Mouse (Mus musculus): ENCODE measurements around the gene Mfsd4b4. TPM values are rescaled to one million over a fixed set of nuclear protein-coding genes. Genes with fewer than 3 reads are reported as not detected.

Gene Mfsd4b4
- total RNA-seq, 1 experiment: 4.7 TPM

DNA sequence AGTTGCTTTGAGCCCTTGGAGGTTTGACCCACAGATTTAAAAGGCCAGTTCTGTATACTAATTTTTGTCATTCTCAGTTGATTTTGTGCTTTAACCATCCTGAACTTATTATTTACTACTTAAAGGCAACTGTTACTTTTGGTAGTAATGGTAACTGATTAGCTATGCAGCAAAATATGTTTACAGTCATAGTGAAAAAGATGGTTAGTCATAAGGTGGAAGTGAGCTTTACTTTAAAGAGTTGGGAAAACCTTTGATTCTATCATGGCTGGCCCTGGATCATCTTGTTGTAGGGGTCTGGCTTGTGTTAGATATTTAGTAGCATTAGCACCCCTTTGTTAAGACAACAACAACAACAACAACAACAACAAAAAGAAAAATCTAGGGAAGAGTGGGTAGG, 13.6 kb upstream of the Mfsd4b4 start:
- no peak for TF ChIP-seq MAFK (IDR thresholded peaks at IDR 0.05; ENCODE audit: insufficient read depth, low read depth, low read length)
- no peak for TF ChIP-seq ZC3H11A (IDR thresholded peaks at IDR 0.05; ENCODE audit: borderline replicate concordance, low read depth, low read length)
- no peak for TF ChIP-seq HCFC1 (IDR thresholded peaks at IDR 0.05; ENCODE audit: borderline replicate concordance, insufficient read depth, low read length)
- no peak for TF ChIP-seq CHD2 (IDR thresholded peaks at IDR 0.05; ENCODE audit: low read depth, low read length)
- no peak for TF ChIP-seq ZNF384 (IDR thresholded peaks at IDR 0.05; ENCODE audit: low read depth, low read length)
- Histone ChIP-seq H3K36me3 (ENCODE audit: control insufficient read depth, insufficient read depth, low read length, poor library complexity, severe bottlenecking) (no peaks in the 10 kb centered on the region), H3K9me3 (ENCODE audit: control insufficient read depth, insufficient read depth, low read depth, low read length) (no peaks in the 10 kb centered on the region), H3K4me3 (ENCODE audit: insufficient read depth in 1 of 2, low read depth in 1 of 2, low read length in 2 of 2, poor library complexity in 1 of 2, severe bottlenecking in 1 of 2) (no peak overlapping the region), H3K9ac (ENCODE audit: insufficient read depth, low read depth, low read length, poor library complexity, severe bottlenecking) (no peak overlapping the region), H3K4me1 (ENCODE audit: control insufficient read depth in 2 of 2, insufficient read depth in 2 of 2, low read length in 2 of 2, poor library complexity in 1 of 2) (no peaks in the 10 kb centered on the region), H3K27ac (ENCODE audit: insufficient read depth, low read depth, low read length, poor library complexity, severe bottlenecking) (no peak overlapping the region)
- in situ Hi-C loops (cut with MboI; ENCODE audit: low sequenced_read_pairs in 2 of 2, unreplicated experiment in 2 of 2): no loop called here
- DNase-seq (ENCODE audit: low read depth, low spot score): no peak

DNA sequence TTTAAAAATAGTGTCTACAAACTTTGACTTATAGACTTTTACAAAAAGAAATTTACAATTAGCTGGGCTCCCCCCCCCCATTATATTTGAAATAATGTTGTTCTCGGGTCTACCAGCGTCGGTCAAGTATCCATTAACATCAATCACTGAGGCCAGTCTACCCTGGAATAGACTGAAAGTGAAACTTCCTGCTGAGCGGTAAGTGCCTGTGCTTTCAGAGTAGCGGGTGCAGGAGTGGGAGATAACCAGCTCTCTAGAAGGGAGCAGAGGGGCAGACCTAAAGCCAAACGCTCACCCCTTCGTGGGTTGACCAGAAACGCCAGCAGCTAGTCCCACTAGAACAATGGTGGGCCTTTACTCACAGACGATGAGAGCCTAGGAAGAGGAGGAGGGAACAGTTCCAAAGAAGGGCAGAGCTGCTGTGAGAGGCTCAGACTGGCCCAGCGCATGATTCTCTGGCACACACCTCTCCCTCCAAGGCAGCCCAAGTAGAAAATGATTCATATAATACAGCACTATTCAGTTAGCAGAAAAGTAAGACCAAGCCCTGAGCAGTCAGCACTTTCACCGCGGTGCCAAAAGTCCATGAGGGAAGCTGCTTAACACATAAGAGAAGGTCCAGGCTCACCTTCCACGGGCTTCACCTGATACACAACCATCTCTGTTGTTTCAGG, 9.9 kb upstream of the Mfsd4b4 start:
- no peak overlapping the region for H3K9ac ChIP-seq (ENCODE audit: insufficient read depth, low read depth, low read length, poor library complexity, severe bottlenecking)

GRCm38 (mm10) chr10:39906799-39907658, 8.0 kb upstream of the Mfsd4b4 start:
- no peak for DNase-seq (ENCODE audit: low read depth, low spot score)

More for the DNA sequence above, 9.9 kb upstream of the Mfsd4b4 start:
- Histone ChIP-seq H3K4me1 (ENCODE audit: control insufficient read depth in 2 of 2, insufficient read depth in 2 of 2, low read length in 2 of 2, poor library complexity in 1 of 2) (no peaks in the 10 kb centered on the region), H3K4me3 (ENCODE audit: insufficient read depth in 1 of 2, low read depth in 1 of 2, low read length in 2 of 2, poor library complexity in 1 of 2, severe bottlenecking in 1 of 2) (no peak overlapping the region), H3K27ac (ENCODE audit: insufficient read depth, low read depth, low read length, poor library complexity, severe bottlenecking) (no peak overlapping the region), H3K9me3 (ENCODE audit: control insufficient read depth, insufficient read depth, low read depth, low read length) (no peaks in the 10 kb centered on the region), H3K36me3 (ENCODE audit: control insufficient read depth, insufficient read depth, low read length, poor library complexity, severe bottlenecking) (no peaks in the 10 kb centered on the region)
- TF ChIP-seq MAFK (IDR thresholded peaks at IDR 0.05; ENCODE audit: insufficient read depth, low read depth, low read length): no peak
- DNase-seq (ENCODE audit: low read depth, low spot score): no peak
- in situ Hi-C loops (cut with MboI; ENCODE audit: low sequenced_read_pairs in 2 of 2, unreplicated experiment in 2 of 2): no loop called here

DNA sequence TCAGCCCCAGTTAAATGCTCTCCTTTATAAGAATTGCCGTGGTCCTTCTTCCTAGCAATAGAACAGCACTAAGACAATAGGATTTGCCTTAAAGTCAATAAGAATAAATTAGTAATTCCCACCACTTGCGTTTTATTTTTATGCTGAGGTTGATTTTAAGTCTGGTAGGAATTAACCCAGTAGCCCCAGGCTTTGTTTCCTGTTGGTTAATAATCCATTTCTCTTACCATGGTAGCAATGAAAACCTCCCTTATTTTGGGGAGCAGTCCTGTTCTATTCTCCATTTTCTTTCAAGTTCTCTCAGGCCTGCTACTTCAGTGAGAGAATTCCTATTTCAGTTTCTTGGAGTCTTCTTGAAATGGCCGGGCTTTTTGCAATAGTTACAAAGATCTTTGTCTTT, 5.2 kb upstream of the Mfsd4b4 start:
- no peak for TF ChIP-seq ZNF384 (IDR thresholded peaks at IDR 0.05; ENCODE audit: low read depth, low read length)
- no peak for TF ChIP-seq ZC3H11A (IDR thresholded peaks at IDR 0.05; ENCODE audit: borderline replicate concordance, low read depth, low read length)
- TF ChIP-seq CHD2 (IDR thresholded peaks at IDR 0.05; ENCODE audit: low read depth, low read length): no peak
- TF ChIP-seq MAFK (IDR thresholded peaks at IDR 0.05; ENCODE audit: insufficient read depth, low read depth, low read length): no peak
- TF ChIP-seq HCFC1 (IDR thresholded peaks at IDR 0.05; ENCODE audit: borderline replicate concordance, insufficient read depth, low read length): no peak
- no peaks in the 10 kb centered on the region for H3K36me3 ChIP-seq (ENCODE audit: control insufficient read depth, insufficient read depth, low read length, poor library complexity, severe bottlenecking)
- no peak overlapping the region for H3K27ac ChIP-seq (ENCODE audit: insufficient read depth, low read depth, low read length, poor library complexity, severe bottlenecking)
- H3K9me3 ChIP-seq (ENCODE audit: control insufficient read depth, insufficient read depth, low read depth, low read length): no peaks in the 10 kb centered on the region
- H3K4me1 ChIP-seq (ENCODE audit: control insufficient read depth in 2 of 2, insufficient read depth in 2 of 2, low read length in 2 of 2, poor library complexity in 1 of 2): no peaks in the 10 kb centered on the region
- in situ Hi-C loops (cut with MboI; ENCODE audit: low sequenced_read_pairs in 2 of 2, unreplicated experiment in 2 of 2): no loop called here
- no peak for DNase-seq (ENCODE audit: low read depth, low spot score)
- H3K4me3 ChIP-seq (ENCODE audit: insufficient read depth in 1 of 2, low read depth in 1 of 2, low read length in 2 of 2, poor library complexity in 1 of 2, severe bottlenecking in 1 of 2): no peak overlapping the region
- H3K9ac ChIP-seq (ENCODE audit: insufficient read depth, low read depth, low read length, poor library complexity, severe bottlenecking): no peak overlapping the region

More at GRCm38 (mm10) chr10:39906799-39907658, 8.0 kb upstream of the Mfsd4b4 start:
- Histone ChIP-seq H3K36me3 (ENCODE audit: control insufficient read depth, insufficient read depth, low read length, poor library complexity, severe bottlenecking) (no peaks in the 10 kb centered on the region), H3K27ac (ENCODE audit: insufficient read depth, low read depth, low read length, poor library complexity, severe bottlenecking) (no peak overlapping the region), H3K4me3 (ENCODE audit: insufficient read depth in 1 of 2, low read depth in 1 of 2, low read length in 2 of 2, poor library complexity in 1 of 2, severe bottlenecking in 1 of 2) (no peak overlapping the region), H3K9ac (ENCODE audit: insufficient read depth, low read depth, low read length, poor library complexity, severe bottlenecking) (no peak overlapping the region), H3K4me1 (ENCODE audit: control insufficient read depth in 2 of 2, insufficient read depth in 2 of 2, low read length in 2 of 2, poor library complexity in 1 of 2) (no peaks in the 10 kb centered on the region), H3K9me3 (ENCODE audit: control insufficient read depth, insufficient read depth, low read depth, low read length) (no peaks in the 10 kb centered on the region)
- TF ChIP-seq ZNF384 (IDR thresholded peaks at IDR 0.05; ENCODE audit: low read depth, low read length): no peak
- no peak for TF ChIP-seq ZC3H11A (IDR thresholded peaks at IDR 0.05; ENCODE audit: borderline replicate concordance, low read depth, low read length)
- in situ Hi-C loops (cut with MboI; ENCODE audit: low sequenced_read_pairs in 2 of 2, unreplicated experiment in 2 of 2): no loop called here

Data from ES-E14 (cell line).